Mouse (Mus musculus) central nervous system, embryonic 11.5 days (tissue): ENCODE results near the gene Psmd12. TPM values are rescaled to one million over a fixed set of nuclear protein-coding genes. Genes with fewer than 3 reads are reported as not detected.

Source experiments
- polyA plus RNA-seq: library from polyadenylated mRNA; depleted of rRNA; stranded (reverse); fragments of >200 nt; gene quantifications from 2 replicates; pipeline ENCODE4 v1.2.3, GENCODE M21; 2012; rRNA removed

The Psmd12 gene
- 85.7 and 98.4 TPM in 2 replicates for polyA plus RNA-seq

DNA sequence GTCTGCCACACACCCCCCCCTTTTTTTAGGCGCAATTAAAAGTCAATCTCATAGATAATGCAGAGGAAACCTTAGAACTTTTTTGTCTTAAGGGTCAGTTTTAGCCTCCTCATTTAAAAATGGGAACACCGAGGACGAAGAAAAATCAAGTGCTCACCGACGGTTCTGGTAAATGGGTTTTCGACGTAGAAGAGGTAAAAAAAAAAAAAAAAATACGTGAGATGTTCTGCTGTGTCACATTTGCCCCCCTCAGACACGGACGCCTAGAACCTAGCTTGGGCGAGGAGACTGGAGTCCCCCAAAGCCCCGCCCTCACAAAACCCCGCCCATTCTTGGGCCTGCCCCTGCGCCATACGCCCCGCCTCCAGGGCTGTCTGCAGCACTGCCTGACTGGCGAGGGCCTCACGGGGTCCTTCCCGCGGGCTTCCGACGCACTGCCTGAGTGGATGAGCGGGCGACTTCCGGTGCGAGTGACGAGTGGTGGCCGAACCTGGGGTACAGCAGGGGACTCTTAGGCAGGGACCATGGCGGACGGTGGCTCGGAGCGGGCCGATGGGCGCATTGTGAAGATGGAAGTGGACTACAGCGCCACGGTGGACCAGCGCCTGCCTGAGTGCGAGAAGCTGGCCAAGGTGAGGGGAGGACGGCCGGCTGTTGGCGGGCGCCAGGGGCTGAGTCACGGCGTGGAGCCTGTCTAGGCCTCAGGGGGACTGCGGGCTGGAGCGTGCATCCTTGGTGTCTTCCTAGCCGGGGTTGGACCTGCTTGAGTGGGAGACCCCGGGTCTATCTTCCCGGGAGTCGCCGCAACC lies at the start of gene Psmd12:
Psmd12 (plus strand) TSS at position 432 of the 809 bp plus-strand sequence.

DNA sequence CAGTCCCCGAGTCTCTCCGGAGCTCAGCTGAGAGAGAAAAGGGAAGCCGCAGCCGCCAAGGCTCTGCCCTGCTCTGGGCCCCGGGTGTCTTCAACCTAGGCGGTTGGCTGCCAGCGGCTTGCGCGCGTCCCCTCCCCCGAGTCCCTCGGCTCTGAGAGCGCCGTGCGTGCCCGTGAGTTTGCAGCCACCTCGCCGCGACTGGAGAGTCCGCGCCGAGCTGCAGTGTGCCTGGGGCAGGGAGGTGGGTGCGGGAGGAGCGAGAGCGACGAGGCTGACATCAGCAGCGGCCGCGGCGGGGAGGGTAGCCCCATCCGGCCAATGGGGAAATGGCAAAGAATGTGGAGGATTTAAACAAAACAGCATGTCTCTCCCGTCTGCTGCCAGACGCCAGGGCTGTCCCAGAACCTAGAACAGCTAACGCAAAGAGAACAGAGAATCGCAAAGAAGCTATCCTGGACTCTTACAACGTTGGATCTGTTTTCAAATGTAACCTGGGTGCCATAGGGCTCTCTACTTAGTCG lies 8.7 kb upstream of the Psmd12 start, which contains the start of gene Pitpnc1:
Pitpnc1 (minus strand) TSS at position 179 of the 521 bp plus-strand sequence.

GRCm38 (mm10) chr11:107547351-107548203 lies 68.3 kb downstream of the Psmd12 start, which contains the start of gene Helz:
Gene Helz (plus strand): TSS chr11:107547930.

Other genes starting within 250 kb of the Psmd12 start
- gene Pitpnc1, start 8.8 kb upstream of the Psmd12 start, polyA plus RNA-seq = 14.3 and 20.7 TPM in 2 replicates
- 9.8 and 14.8 TPM in 2 replicates for gene Helz, start 68.4 kb downstream of the Psmd12 start, polyA plus RNA-seq
- gene Cacng1, start 237.0 kb downstream of the Psmd12 start, polyA plus RNA-seq = 0.24 and 1.6 TPM in 2 replicates